Mouse (Mus musculus): ENCODE measurements at regions not wholly inside any gene's neighbourhood (a gene's known extent, or its start where the extent isn't known, plus 50 kb on each side); places are given as distances from the start of the nearest gene placed in this dataset.

- DNase-seq (ENCODE audit: low read depth, low spot score) = no peak
Observed at GRCm38 (mm10) chr5:51144842-51145241, 422.7 kb downstream of the Ppargc1a start.

- DNase-seq (ENCODE audit: low read depth, low spot score) = no peak
Observed at GRCm38 (mm10) chr5:51125091-51125490, 442.4 kb downstream of the Ppargc1a start.

- DNase-seq (ENCODE audit: low read depth, low spot score) = no peak
Observed at GRCm38 (mm10) chr5:51110006-51110405, 457.5 kb downstream of the Ppargc1a start.

GRCm38 (mm10) chr5:51108737-51109136, 458.8 kb downstream of the Ppargc1a start:
- no peak for DNase-seq (ENCODE audit: low read depth, low spot score)

GRCm38 (mm10) chr5:51108181-51108580, 459.3 kb downstream of the Ppargc1a start:
- no peak for DNase-seq (ENCODE audit: low read depth, low spot score)

GRCm38 (mm10) chr5:51099902-51100301, 467.6 kb downstream of the Ppargc1a start:
- DNase-seq (ENCODE audit: low read depth, low spot score) = no peak

GRCm38 (mm10) chr5:51072674-51073468, 494.7 kb downstream of the Ppargc1a start:
- DNase-seq (ENCODE audit: low read depth, low spot score) = peak; percentile 30

GRCm38 (mm10) chr5:51072146-51072545, 495.4 kb downstream of the Ppargc1a start:
- no peak for DNase-seq (ENCODE audit: low read depth, low spot score)

GRCm38 (mm10) chr5:51069668-51070067, 497.9 kb downstream of the Ppargc1a start:
- DNase-seq (ENCODE audit: low read depth, low spot score) = no peak

GRCm38 (mm10) chr5:51045872-51046271, 521.7 kb downstream of the Ppargc1a start:
- no peak for DNase-seq (ENCODE audit: low read depth, low spot score)

- DNase-seq (ENCODE audit: low read depth, low spot score) = no peak
Observed at GRCm38 (mm10) chr5:51041541-51042217, 525.8 kb downstream of the Ppargc1a start.

GRCm38 (mm10) chr5:51040926-51041325, 526.6 kb downstream of the Ppargc1a start:
- DNase-seq (ENCODE audit: low read depth, low spot score) = no peak

- DNase-seq (ENCODE audit: low read depth, low spot score) = no peak
Observed at GRCm38 (mm10) chr5:51040463-51040862, 527.1 kb downstream of the Ppargc1a start.

GRCm38 (mm10) chr5:51039713-51040178, 527.8 kb downstream of the Ppargc1a start:
- DNase-seq (ENCODE audit: low read depth, low spot score) = peak; percentile 4

- no peak for DNase-seq (ENCODE audit: low read depth, low spot score)
Observed at GRCm38 (mm10) chr5:51036450-51036990, 531.0 kb downstream of the Ppargc1a start.

GRCm38 (mm10) chr5:51028966-51029365, 538.6 kb downstream of the Ppargc1a start:
- DNase-seq (ENCODE audit: low read depth, low spot score) = no peak

GRCm38 (mm10) chr5:50990822-50991537, 576.5 kb downstream of the Ppargc1a start:
- DNase-seq (ENCODE audit: low read depth, low spot score) = no peak

All from mesoderm, embryonic 11.5 days (tissue).